Mouse (Mus musculus) embryonic facial prominence, embryonic 14.5 days (tissue): ENCODE measurements around the gene Lrrc10. TPM values are rescaled to one million over a fixed set of nuclear protein-coding genes. Genes with fewer than 3 reads are reported as not detected.

Experiments
- ATAC-seq: fragments of 200-750 bp; cut with Nextera tagmentation; 2 replicates; pipeline ENCODE4 v1.8.0; 2017; ENCODE audit warnings: low read depth, moderate number of reproducible peaks, moderate TSS enrichment
- DNase-seq: peaks from one replicate; pipeline ENCODE4 v3.0.0-alpha.2; 2015; ENCODE audit warnings: low spot score
- H3K27ac ChIP-seq: fragments of 300-500 bp; sonication (generic); replicated peaks from 2 replicates; pipeline ENCODE4 v1.5.1; 2014; ENCODE audit warnings: low read depth, mild to moderate bottlenecking, low read length, moderate library complexity
- H3K27me3 ChIP-seq: fragments of 300-500 bp; sonication (generic); replicated peaks from 2 replicates; pipeline ENCODE4 v1.6.1; 2014; ENCODE audit warnings: low read length; ENCODE audit not compliant: control insufficient read depth, insufficient read depth
- H3K36me3 ChIP-seq: fragments of 300-500 bp; sonication (generic); 2 replicates; pipeline ENCODE4 v1.6.1; 2014; ENCODE audit warnings: low read length, mixed read lengths; ENCODE audit not compliant: control insufficient read depth, insufficient read depth
- H3K4me1 ChIP-seq: fragments of 300-500 bp; sonication (generic); 2 replicates; pipeline ENCODE4 v1.6.1; 2014; ENCODE audit warnings: antibody characterized with exemption, low read length; ENCODE audit not compliant: control insufficient read depth, insufficient read depth
- H3K4me2 ChIP-seq: fragments of 300-500 bp; sonication (generic); 2 replicates; pipeline ENCODE4 v1.6.1; 2014; ENCODE audit warnings: low read depth, mild to moderate bottlenecking, low read length, moderate library complexity, mixed read lengths
- H3K4me3 ChIP-seq: fragments of 300-500 bp; sonication (generic); 2 replicates; pipeline ENCODE4 v1.5.1; 2014; ENCODE audit warnings: low read depth, mild to moderate bottlenecking, low read length
- H3K9ac ChIP-seq: fragments of 300-500 bp; sonication (generic); 2 replicates; pipeline ENCODE4 v1.6.1; 2014; ENCODE audit warnings: low read depth, mild to moderate bottlenecking, low read length, moderate library complexity, mixed read lengths
- H3K9me3 ChIP-seq: fragments of 300-500 bp; sonication (generic); 2 replicates; pipeline ENCODE4 v1.6.1; 2016; ENCODE audit warnings: low read length; ENCODE audit not compliant: control insufficient read depth
- WGBS: fragments of 180-500 bp; shearing (Covaris S2); extraction: QIAGEN DNeasy Blood & Tissue Kit; methylation state at CpG from one replicate; pipeline ENCODE4 v1.1.7; 2014; 5-methylcytosine and 5-hydroxymethylcytosine counted together
- polyA plus RNA-seq: library from polyadenylated mRNA; unstranded; fragments of >200 nt; fragmentation: Nextera tagmentation; extraction: Ambion mirVana; gene quantifications from 2 replicates; pipeline ENCODE4 v1.2.1, GENCODE M21; 2014

The Lrrc10 gene
- polyA plus RNA-seq, 1 experiment from 2014 or later = not detected

DNA sequence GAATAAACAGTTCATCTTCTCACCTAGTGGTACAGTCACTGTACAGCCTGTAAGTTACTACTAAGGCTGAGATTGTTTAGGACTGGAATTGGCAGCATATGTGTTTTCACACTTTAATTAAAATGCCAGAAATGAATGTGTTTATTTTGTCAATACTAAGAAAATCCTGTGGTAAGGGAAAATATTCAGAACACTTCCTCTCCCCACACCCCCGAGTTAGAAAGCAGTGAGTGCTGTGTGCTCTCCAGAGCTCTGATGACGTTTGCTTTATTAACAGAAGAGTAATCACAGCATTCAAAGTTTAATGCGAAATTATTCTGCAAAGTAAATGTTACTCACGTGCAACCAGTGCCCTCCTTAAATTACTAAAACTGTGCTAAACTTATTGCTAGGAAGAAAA, 44.5 kb downstream of the Lrrc10 start:
- Histone ChIP-seq H3K27me3 (no peaks in the 10 kb centered on the region), H3K9ac (no peak overlapping the region), H3K36me3 (peaks cover 14% of the 10 kb centered on the region; the same call in 1 of the 2 replicates), H3K9me3 (no peaks in the 10 kb centered on the region), H3K4me1 (no peaks in the 10 kb centered on the region), H3K4me3 (no peak overlapping the region), H3K27ac (no peak overlapping the region), H3K4me2 (no peak overlapping the region)
- ATAC-seq = no peak
- 49% methylated on average over 4 of the region's 4 CpGs for WGBS
- DNase-seq = peak; percentile 22

DNA sequence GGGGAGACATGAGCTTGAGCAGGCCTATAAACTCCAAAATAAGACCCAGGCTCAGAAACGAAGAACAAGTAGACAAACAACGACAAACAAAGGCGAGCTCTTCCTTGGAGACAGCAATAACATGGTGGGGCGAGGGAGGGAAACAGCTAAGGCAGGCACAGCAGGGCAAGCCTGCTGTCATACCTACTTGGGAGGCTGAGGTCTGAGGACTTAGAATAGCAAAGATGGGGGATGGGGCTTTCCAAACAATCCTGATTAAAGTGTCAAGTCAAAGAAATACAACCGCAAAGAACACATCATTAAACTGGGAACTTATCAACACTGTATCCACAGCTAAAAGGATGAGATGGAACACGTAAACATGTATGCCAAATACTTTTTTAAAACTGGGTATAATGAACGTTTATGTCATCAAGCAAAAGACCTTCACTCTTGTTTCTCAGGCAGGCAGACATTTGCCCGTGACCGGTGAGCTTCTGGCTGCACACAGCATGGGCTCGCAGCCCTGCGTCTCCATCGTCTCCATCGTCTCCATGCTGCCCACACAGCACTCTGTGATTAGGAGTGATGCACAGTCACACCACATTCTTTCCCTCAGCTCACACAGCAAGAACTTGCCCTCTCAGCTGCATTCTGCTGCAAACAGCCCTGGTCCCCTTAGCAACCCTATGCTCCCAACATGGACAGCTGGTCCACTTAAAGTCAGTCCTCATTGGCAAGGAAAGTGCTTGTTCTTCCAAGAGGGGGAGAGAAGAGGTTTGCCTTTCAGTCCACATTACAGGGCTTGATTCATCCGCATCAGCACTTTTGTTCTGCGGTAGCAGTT, 49.6 kb downstream of the Lrrc10 start:
- Histone ChIP-seq H3K4me3 (no peak overlapping the region), H3K9ac (no peak overlapping the region), H3K27me3 (no peaks in the 10 kb centered on the region), H3K27ac (no peak overlapping the region), H3K4me1 (no peaks in the 10 kb centered on the region), H3K9me3 (no peaks in the 10 kb centered on the region), H3K36me3 (peaks cover 6% of the 10 kb centered on the region; the same call in 1 of the 2 replicates), H3K4me2 (no peak overlapping the region)
- ATAC-seq (peak; percentile 82; the same call in 1 of the 2 replicates), DNase-seq (peak; percentile 72)
- WGBS = 69% methylated on average over 15 of the region's 15 CpGs

DNA sequence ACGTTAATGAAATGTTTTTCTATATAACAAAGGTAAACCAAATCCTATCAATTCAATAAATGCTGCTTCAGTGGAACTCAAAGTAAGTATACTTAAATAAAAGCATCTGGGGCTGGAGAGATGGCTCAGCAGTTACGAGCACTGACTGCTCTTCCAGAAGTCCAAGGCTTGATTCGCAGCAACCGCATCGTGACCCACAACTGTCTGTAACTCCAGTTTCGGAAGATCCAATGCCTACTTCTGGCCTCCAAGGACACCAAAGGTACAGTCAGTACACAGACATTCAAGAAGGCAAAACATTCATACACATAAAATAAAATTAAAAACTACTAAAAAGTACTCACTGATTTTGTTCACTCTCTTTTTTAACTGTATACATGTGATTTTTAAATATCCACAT, 51.0 kb downstream of the Lrrc10 start:
- no peak overlapping the region for H3K9ac ChIP-seq
- H3K27me3 ChIP-seq = no peaks in the 10 kb centered on the region
- no peak overlapping the region for H3K4me2 ChIP-seq
- peaks cover 6% of the 10 kb centered on the region; the same call in 1 of the 2 replicates for H3K36me3 ChIP-seq
- no peak overlapping the region for H3K4me3 ChIP-seq
- ATAC-seq (no peak), DNase-seq (no peak)
- WGBS = 83% methylated on average over 6 of the region's 6 CpGs
- no peaks in the 10 kb centered on the region for H3K9me3 ChIP-seq
- H3K27ac ChIP-seq = no peak overlapping the region
- no peaks in the 10 kb centered on the region for H3K4me1 ChIP-seq

Other genes with a start within 250 kb of the Lrrc10 start
- gene Myrfl, start 148.4 kb upstream of the Lrrc10 start, polyA plus RNA-seq = 0.26 and 0.31 TPM in 2 replicates
- gene Rab3ip, start 94.6 kb upstream of the Lrrc10 start, polyA plus RNA-seq = 28.6 and 29.9 TPM in 2 replicates
- gene Gm10271, start 72.7 kb upstream of the Lrrc10 start, polyA plus RNA-seq = not detected in 2 replicates
- gene Best3, start 59.0 kb upstream of the Lrrc10 start, polyA plus RNA-seq = 2.3 and 4.6 TPM in 2 replicates
- gene Cct2, start 18.5 kb downstream of the Lrrc10 start, polyA plus RNA-seq = 266 and 276 TPM in 2 replicates
- 22.6 and 27.6 TPM in 2 replicates for gene Frs2, start 103.2 kb downstream of the Lrrc10 start, polyA plus RNA-seq
- gene Yeats4, start 179.2 kb downstream of the Lrrc10 start, polyA plus RNA-seq = 57.9 and 64.6 TPM in 2 replicates
- not detected in 2 replicates for gene 9530003J23Rik, start 193.4 kb downstream of the Lrrc10 start, polyA plus RNA-seq
- gene Lyz2, start 237.0 kb downstream of the Lrrc10 start, polyA plus RNA-seq = 105 and 146 TPM in 2 replicates
- gene Lyz1, start 247.5 kb downstream of the Lrrc10 start, polyA plus RNA-seq = 0.18 TPM in 1 of 2 replicates, not detected in the other